Mouse (Mus musculus): Measurements from ENCODE around the gene Fam229a.
"Not testable (repeated sequence)": the region's sequence is repeated elsewhere in the genome, so short reads cannot be mapped to it uniquely, and the experiment has no call there.

Fam229a gene

GRCm38 (mm10) chr4:129525338-129525737 lies 34.3 kb downstream of the Fam229a start:
- no peak for DNase-seq (ENCODE audit: low spot score)

- DNase-seq (ENCODE audit: low spot score): no peak
These were observed 34.9 kb downstream of the Fam229a start for GRCm38 (mm10) chr4:129525889-129526288.

GRCm38 (mm10) chr4:129528901-129529300 lies 37.9 kb downstream of the Fam229a start:
- DNase-seq (ENCODE audit: low spot score): not testable (repeated sequence)

GRCm38 (mm10) chr4:129540012-129540411 lies 49.0 kb downstream of the Fam229a start:
- DNase-seq (ENCODE audit: low spot score): no peak
